Mouse (Mus musculus) liver, embryonic 16.5 days (tissue): ENCODE measurements around the gene Duxbl1. TPM values are rescaled to one million over a fixed set of nuclear protein-coding genes. Genes with fewer than 3 reads are reported as not detected.
"Not testable (repeated sequence)": the region's sequence is repeated elsewhere in the genome, so short reads cannot be mapped to it uniquely, and the experiment has no call there.

ENCODE experiments used
- ATAC-seq: fragments of 200-750 bp; cut with Nextera tagmentation; 2 replicates; pipeline ENCODE4 v1.8.0; 2017; ENCODE audit warnings: low read depth, mild to moderate bottlenecking, moderate number of reproducible peaks, moderate library complexity
- H3K27ac ChIP-seq: fragments of 300-500 bp; sonication (generic); 2 replicates; pipeline ENCODE4 v1.5.1; 2014; ENCODE audit warnings: mild to moderate bottlenecking, low read length
- H3K27me3 ChIP-seq: fragments of 300-500 bp; sonication (generic); 2 replicates; pipeline ENCODE4 v1.6.1; 2014; ENCODE audit warnings: low read depth, low read length, mixed read lengths; ENCODE audit not compliant: control insufficient read depth, insufficient read depth
- H3K36me3 ChIP-seq: fragments of 300-500 bp; sonication (generic); 2 replicates; pipeline ENCODE4 v1.6.1; 2014; ENCODE audit warnings: mild to moderate bottlenecking; ENCODE audit not compliant: control insufficient read depth, insufficient read depth
- H3K4me1 ChIP-seq: fragments of 300-500 bp; sonication (generic); 2 replicates; pipeline ENCODE4 v1.6.1; 2014; ENCODE audit warnings: low read depth, low read length, mixed read lengths; ENCODE audit not compliant: control insufficient read depth
- H3K4me2 ChIP-seq: fragments of 300-500 bp; sonication (generic); 2 replicates; pipeline ENCODE4 v1.6.1; 2014; ENCODE audit warnings: low read depth, low read length, mixed read lengths
- H3K4me3 ChIP-seq: fragments of 300-500 bp; sonication (generic); 2 replicates; pipeline ENCODE4 v1.5.1; 2014; ENCODE audit warnings: low read depth, mild to moderate bottlenecking, low read length
- H3K9ac ChIP-seq: fragments of 300-500 bp; sonication (generic); 2 replicates; pipeline ENCODE4 v1.6.1; 2014; ENCODE audit warnings: low read depth, low read length
- H3K9me3 ChIP-seq: fragments of 300-500 bp; sonication (generic); replicated peaks from 2 replicates; pipeline ENCODE4 v1.6.1; 2016; ENCODE audit warnings: low read length; ENCODE audit not compliant: control insufficient read depth
- WGBS: fragments of 180-500 bp; shearing (Covaris S2); extraction: QIAGEN DNeasy Blood & Tissue Kit; methylation state at CpG from one replicate; pipeline ENCODE4 v1.1.7; 2014; ENCODE audit not compliant: insufficient replicate concordance; 5-methylcytosine and 5-hydroxymethylcytosine counted together
- polyA plus RNA-seq: library from polyadenylated mRNA; unstranded; fragments of >200 nt; fragmentation: Nextera tagmentation; extraction: Ambion mirVana; gene quantifications from 2 replicates; pipeline ENCODE4 v1.2.1, GENCODE M21; 2015

Duxbl1 gene
- polyA plus RNA-seq, 1 experiment from 2014 or later = not detected

DNA sequence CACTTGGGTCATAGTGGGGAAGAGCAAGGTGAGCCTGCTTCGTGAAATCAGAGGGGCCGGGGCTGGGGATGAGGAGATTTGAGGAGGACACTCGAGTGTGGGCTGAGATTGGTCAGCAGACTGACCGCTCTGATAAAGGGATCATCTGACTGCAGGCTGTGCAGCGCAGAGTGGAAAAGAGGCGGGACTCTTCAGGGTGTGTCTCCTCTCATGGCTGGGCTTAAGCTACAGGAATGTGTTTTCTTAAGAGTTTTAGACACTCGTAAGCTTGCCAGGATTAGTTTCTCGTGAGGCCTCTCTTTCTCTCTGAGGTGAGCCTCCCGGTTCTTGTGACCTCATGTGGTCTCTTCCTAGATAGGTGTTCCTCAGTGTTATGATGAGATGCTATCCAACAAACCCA is 43.2 kb downstream of the Duxbl1 start:
- ATAC-seq, H3K27me3 ChIP-seq: not testable (repeated sequence)
- no CpG with 5 or more reads among the region's 9 CpGs for WGBS

DNA sequence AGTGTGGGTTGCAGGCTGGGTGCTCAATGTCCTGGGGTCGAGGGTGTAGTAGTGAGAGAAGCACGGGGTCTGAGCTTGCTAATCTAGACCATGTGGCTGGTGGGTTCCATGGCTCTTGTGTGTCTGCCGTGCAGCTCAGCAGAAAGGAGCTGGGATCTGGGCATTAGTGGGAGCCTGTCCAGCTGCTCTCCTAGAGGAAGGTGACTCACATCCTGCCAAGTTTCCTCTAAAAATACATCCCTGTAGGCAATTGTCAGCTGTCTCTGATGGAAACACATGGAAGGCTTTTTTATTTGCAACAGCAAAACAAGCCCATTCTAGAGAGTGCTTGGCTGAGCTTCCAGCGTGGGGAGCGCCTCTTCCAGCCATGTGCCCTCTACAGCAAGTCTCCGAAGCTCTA is 44.5 kb downstream of the Duxbl1 start:
- H3K4me2 ChIP-seq, H3K36me3 ChIP-seq, H3K27me3 ChIP-seq, H3K27ac ChIP-seq, H3K9ac ChIP-seq, H3K4me1 ChIP-seq, H3K4me3 ChIP-seq, H3K9me3 ChIP-seq, ATAC-seq: not testable (repeated sequence)
- no CpG with 5 or more reads among the region's 6 CpGs for WGBS

More for the DNA sequence above, 43.2 kb downstream of the Duxbl1 start:
- H3K27ac ChIP-seq, H3K4me3 ChIP-seq, H3K4me2 ChIP-seq, H3K36me3 ChIP-seq, H3K9ac ChIP-seq, H3K4me1 ChIP-seq, H3K9me3 ChIP-seq: not testable (repeated sequence)

DNA sequence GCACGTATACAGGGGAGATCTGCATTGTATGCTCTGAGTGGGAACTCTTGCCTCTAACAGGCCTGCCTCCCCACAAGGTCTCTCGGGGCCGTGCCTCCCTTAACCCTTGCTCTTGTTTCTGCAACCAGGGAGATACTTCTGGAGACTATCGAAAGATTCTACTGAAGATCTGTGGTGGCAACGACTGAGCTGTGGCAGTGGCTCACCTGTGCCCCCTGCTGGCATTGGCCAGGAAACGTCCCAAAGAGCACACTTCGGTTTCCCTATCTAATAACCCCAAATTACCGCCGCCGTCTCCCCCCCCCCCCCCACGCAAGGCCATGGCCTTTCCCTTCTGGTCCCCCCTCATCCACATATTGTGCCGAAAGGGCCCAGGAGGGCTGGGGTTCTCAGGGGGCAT is 47.3 kb downstream of the Duxbl1 start:
- WGBS = no CpG with 5 or more reads among the region's 12 CpGs

DNA sequence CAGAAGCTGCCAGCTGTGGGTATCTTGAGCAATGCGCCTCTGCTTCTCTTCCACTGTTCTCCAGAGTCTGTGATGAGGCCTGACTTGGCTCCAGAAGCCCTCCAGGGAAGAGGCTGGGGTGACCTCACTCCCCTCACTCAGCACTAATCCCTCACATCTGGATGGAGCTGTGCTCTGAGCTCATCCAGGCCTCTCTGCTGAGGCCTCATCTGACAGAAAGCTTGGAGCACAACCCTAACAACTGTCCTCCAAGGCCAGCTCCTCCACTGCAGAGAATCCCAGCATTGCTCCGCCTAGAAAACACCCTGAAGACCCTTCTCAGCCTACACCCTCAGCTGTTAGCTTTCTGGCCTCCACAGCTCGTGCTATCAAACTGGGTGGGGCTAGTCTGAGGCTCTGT is 56.0 kb downstream of the Duxbl1 start:
- not testable (repeated sequence) for H3K4me2 ChIP-seq, H3K4me1 ChIP-seq, H3K4me3 ChIP-seq, ATAC-seq, H3K27ac ChIP-seq, H3K36me3 ChIP-seq, H3K27me3 ChIP-seq, H3K9ac ChIP-seq, H3K9me3 ChIP-seq
- no CpG with 5 or more reads among the region's 3 CpGs for WGBS

More for the DNA sequence above, 47.3 kb downstream of the Duxbl1 start:
- not testable (repeated sequence) for H3K4me3 ChIP-seq, H3K4me1 ChIP-seq, H3K36me3 ChIP-seq, ATAC-seq, H3K27ac ChIP-seq, H3K9ac ChIP-seq, H3K27me3 ChIP-seq, H3K4me2 ChIP-seq, H3K9me3 ChIP-seq

DNA sequence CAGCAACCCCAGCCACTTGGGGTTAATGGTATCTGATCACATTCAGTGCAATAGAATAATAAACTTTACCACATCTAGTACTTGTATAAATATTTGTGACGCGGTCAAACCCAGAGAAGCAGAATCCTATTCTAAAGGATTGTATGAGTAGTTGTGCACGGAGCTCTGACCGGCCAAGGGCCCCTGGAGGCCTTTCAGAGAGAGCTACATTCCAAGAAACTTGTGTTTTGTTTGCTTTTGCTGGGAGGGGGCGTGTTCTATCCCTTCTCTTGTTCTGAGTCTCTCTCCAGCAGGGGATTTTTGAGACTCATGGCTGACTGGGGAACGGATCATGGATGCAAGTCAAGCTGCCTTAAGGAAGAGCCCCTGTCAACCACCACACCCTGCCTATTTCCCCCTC is 57.1 kb downstream of the Duxbl1 start:
- no CpG with 5 or more reads among the region's 6 CpGs for WGBS
- not testable (repeated sequence) for H3K9me3 ChIP-seq, H3K36me3 ChIP-seq, H3K4me3 ChIP-seq, H3K27me3 ChIP-seq, ATAC-seq, H3K4me2 ChIP-seq, H3K4me1 ChIP-seq, H3K27ac ChIP-seq, H3K9ac ChIP-seq

Other genes starting within 250 kb of the Duxbl1 start
- 4.5 and 5.5 TPM in 2 replicates for gene Zcchc24, start 209.5 kb upstream of the Duxbl1 start, polyA plus RNA-seq
- 11.4 and 13.3 TPM in 2 replicates for gene Anxa11, start 136.4 kb upstream of the Duxbl1 start, polyA plus RNA-seq
- gene Plac9a, start 75.5 kb upstream of the Duxbl1 start, polyA plus RNA-seq = not detected in 2 replicates
- gene Tmem254a, start 50.9 kb upstream of the Duxbl1 start, polyA plus RNA-seq = 1.5 and 1.8 TPM in 2 replicates
- not detected in 2 replicates for gene Cphx1, start 40.3 kb upstream of the Duxbl1 start, polyA plus RNA-seq
- 2.6 and 4.2 TPM in 2 replicates for gene Gm9780, start 64.1 kb downstream of the Duxbl1 start, polyA plus RNA-seq
- 8.7 and 9.3 TPM in 2 replicates for gene Tmem254c, start 88.8 kb downstream of the Duxbl1 start, polyA plus RNA-seq
- not detected in 2 replicates for gene Cphx2, start 102.9 kb downstream of the Duxbl1 start, polyA plus RNA-seq
- gene Cphx3, start 103.7 kb downstream of the Duxbl1 start, polyA plus RNA-seq = 0.15 TPM in 1 of 2 replicates, not detected in the other
- not detected in 2 replicates for gene Duxbl2, start 139.8 kb downstream of the Duxbl1 start, polyA plus RNA-seq
- gene Plac9b, start 203.9 kb downstream of the Duxbl1 start, polyA plus RNA-seq = 4.2 and 4.3 TPM in 2 replicates
- gene Tmem254b, start 228.5 kb downstream of the Duxbl1 start, polyA plus RNA-seq = 22.5 and 24.5 TPM in 2 replicates